Mouse (Mus musculus): ENCODE results near the gene Zfp296.
A peak's percentile ranks its signal among the peaks of the same experiment; 100 is the strongest.
"Not testable (repeated sequence)": the region's sequence is repeated elsewhere in the genome, so short reads cannot be mapped to it uniquely, and the experiment has no call there.

Zfp296 gene

GRCm38 (mm10) chr7:19562643-19563410, 14.3 kb upstream of the Zfp296 start, which contains the start of gene Ppp1r37:
TSS of gene Ppp1r37 (minus strand) at chr7:19563076.
- DNase-seq (ENCODE audit: low spot score) = no peak

- no peak for DNase-seq (ENCODE audit: low spot score)
These were observed 13.2 kb upstream of the Zfp296 start for GRCm38 (mm10) chr7:19563884-19564283.

GRCm38 (mm10) chr7:19564455-19564854, 12.6 kb upstream of the Zfp296 start:
- no peak for DNase-seq (ENCODE audit: low spot score)

GRCm38 (mm10) chr7:19565803-19566202, 11.3 kb upstream of the Zfp296 start:
- no peak for DNase-seq (ENCODE audit: low spot score)

GRCm38 (mm10) chr7:19567426-19567825, 9.7 kb upstream of the Zfp296 start:
- DNase-seq (ENCODE audit: low spot score) = no peak

- no peak for DNase-seq (ENCODE audit: low spot score)
These were observed 7.4 kb upstream of the Zfp296 start for GRCm38 (mm10) chr7:19569647-19570046.

- DNase-seq (ENCODE audit: low spot score) = peak; percentile 57
These were observed 3.9 kb upstream of the Zfp296 start for GRCm38 (mm10) chr7:19572926-19573775.

GRCm38 (mm10) chr7:19573776-19574140, 3.3 kb upstream of the Zfp296 start:
- DNase-seq (ENCODE audit: low spot score) = no peak

GRCm38 (mm10) chr7:19575559-19575958, 1.5 kb upstream of the Zfp296 start:
- DNase-seq (ENCODE audit: low spot score) = no peak

GRCm38 (mm10) chr7:19577877-19578414, 859 bp downstream of the Zfp296 start:
- DNase-seq (ENCODE audit: low spot score) = no peak

GRCm38 (mm10) chr7:19578436-19578835, 1.3 kb downstream of the Zfp296 start:
- no peak for DNase-seq (ENCODE audit: low spot score)

GRCm38 (mm10) chr7:19579751-19580150, 2.7 kb downstream of the Zfp296 start:
- no peak for DNase-seq (ENCODE audit: low spot score)

- DNase-seq (ENCODE audit: low spot score) = no peak
These were observed 3.5 kb downstream of the Zfp296 start for GRCm38 (mm10) chr7:19580634-19581033.

GRCm38 (mm10) chr7:19586269-19586668, 9.2 kb downstream of the Zfp296 start:
- no peak for DNase-seq (ENCODE audit: low spot score)

GRCm38 (mm10) chr7:19589207-19589606, 12.1 kb downstream of the Zfp296 start:
- no peak for DNase-seq (ENCODE audit: low spot score)

GRCm38 (mm10) chr7:19589917-19590316, 12.8 kb downstream of the Zfp296 start:
- DNase-seq (ENCODE audit: low spot score) = peak; percentile 47

GRCm38 (mm10) chr7:19593061-19593730, 16.1 kb downstream of the Zfp296 start:
- no peak for DNase-seq (ENCODE audit: low spot score)

- DNase-seq (ENCODE audit: low spot score) = no peak
These were observed 23.5 kb downstream of the Zfp296 start for GRCm38 (mm10) chr7:19600562-19600961.

GRCm38 (mm10) chr7:19603055-19603454, 26.0 kb downstream of the Zfp296 start:
- DNase-seq (ENCODE audit: low spot score) = no peak

GRCm38 (mm10) chr7:19603849-19604605, 26.9 kb downstream of the Zfp296 start, which contains the start of gene Clasrp:
TSS of gene Clasrp (minus strand) at chr7:19604486.
- DNase-seq (ENCODE audit: low spot score) = peak; percentile 93

GRCm38 (mm10) chr7:19604606-19605214, 27.6 kb downstream of the Zfp296 start:
- DNase-seq (ENCODE audit: low spot score) = not testable (repeated sequence)

All from ovary, adult 18-20 months (tissue).